Mouse (Mus musculus) cerebellum, adult 2 months (tissue): ENCODE results near the gene Znhit6.

ENCODE experiments used
- CTCF ChIP-seq: fragments of 200-500 bp; IDR thresholded peaks from 2 replicates; pipeline ENCODE4 v1.5.1; 2011; ENCODE audit warnings: low read depth, mild to moderate bottlenecking, control low read depth, low read length, moderate library complexity, borderline replicate concordance; ENCODE audit not compliant: insufficient read depth
- POLR2A ChIP-seq: fragments of 200-500 bp; IDR thresholded peaks from 2 replicates; pipeline ENCODE4 v1.6.1; 2011; ENCODE audit warnings: low read length, control low read depth, borderline replicate concordance; ENCODE audit not compliant: insufficient read depth

- TF ChIP-seq CTCF = no peak
- no peak for TF ChIP-seq POLR2A
Measured at GRCm38 (mm10) chr3:145626063-145626462, 50.1 kb downstream of the Znhit6 start.
